Mouse (Mus musculus) hindbrain, embryonic 16.5 days (tissue): ENCODE measurements around the gene Srl. TPM values are rescaled to one million over a fixed set of nuclear protein-coding genes. Genes with fewer than 3 reads are reported as not detected.

Experiments used
- ATAC-seq: fragments of 200-750 bp; cut with Nextera tagmentation; 2 replicates; pipeline ENCODE4 v1.8.0; 2017; ENCODE audit warnings: moderate TSS enrichment, moderate library complexity
- H3K27ac ChIP-seq: fragments of 300-500 bp; sonication (generic); 2 replicates; pipeline ENCODE4 v1.5.1; 2014; ENCODE audit warnings: low read depth, mild to moderate bottlenecking, control low read depth, low read length, moderate library complexity
- H3K27me3 ChIP-seq: fragments of 300-500 bp; sonication (generic); replicated peaks from 2 replicates; pipeline ENCODE4 v1.6.1; 2014; ENCODE audit warnings: low read length; ENCODE audit not compliant: control insufficient read depth, insufficient read depth
- H3K36me3 ChIP-seq: fragments of 300-500 bp; sonication (generic); 2 replicates; pipeline ENCODE4 v1.6.1; 2014; ENCODE audit warnings: mild to moderate bottlenecking, low read length, moderate library complexity, mixed read lengths; ENCODE audit not compliant: control insufficient read depth, insufficient read depth
- H3K4me1 ChIP-seq: fragments of 300-500 bp; sonication (generic); 2 replicates; pipeline ENCODE4 v1.6.1; 2014; ENCODE audit warnings: low read depth, low read length; ENCODE audit not compliant: control insufficient read depth, insufficient read depth
- H3K4me2 ChIP-seq: fragments of 300-500 bp; sonication (generic); 2 replicates; pipeline ENCODE4 v1.6.1; 2014; ENCODE audit warnings: mild to moderate bottlenecking, low read length, control low read depth, moderate library complexity
- H3K4me3 ChIP-seq: fragments of 300-500 bp; sonication (generic); 2 replicates; pipeline ENCODE4 v1.5.1; 2014; ENCODE audit warnings: mild to moderate bottlenecking, low read length, control low read depth, moderate library complexity
- H3K9ac ChIP-seq: fragments of 300-500 bp; sonication (generic); 2 replicates; pipeline ENCODE4 v1.6.1; 2014; ENCODE audit warnings: low read depth, mild to moderate bottlenecking, control low read depth, low read length, moderate library complexity
- H3K9me3 ChIP-seq: fragments of 300-500 bp; sonication (generic); 2 replicates; pipeline ENCODE4 v1.6.1; 2014; ENCODE audit warnings: mild to moderate bottlenecking, low read length, moderate library complexity; ENCODE audit not compliant: control insufficient read depth
- WGBS: fragments of 180-500 bp; shearing (Covaris S2); extraction: QIAGEN DNeasy Blood & Tissue Kit; methylation state at CpG from one replicate; pipeline ENCODE4 v1.1.7; 2014; 5-methylcytosine and 5-hydroxymethylcytosine counted together
- polyA plus RNA-seq: library from polyadenylated mRNA; unstranded; fragments of >200 nt; fragmentation: Nextera tagmentation; extraction: Ambion mirVana; gene quantifications from 2 replicates; pipeline ENCODE4 v1.2.1, GENCODE M21; 2015

Srl gene
- polyA plus RNA-seq, 1 experiment from 2014 or later, result 16.3 TPM

- Histone ChIP-seq H3K27ac (no peak overlapping the region), H3K9ac (no peak overlapping the region), H3K4me3 (no peak overlapping the region), H3K27me3 (no peaks in the 10 kb centered on the region), H3K36me3 (no peaks in the 10 kb centered on the region), H3K4me2 (no peak overlapping the region), H3K9me3 (no peaks in the 10 kb centered on the region), H3K4me1 (no peaks in the 10 kb centered on the region)
- no peak for ATAC-seq
- WGBS, result 72% methylated on average over 7 of the region's 7 CpGs
Observed at GRCm38 (mm10) chr16:4578630-4579029, 37.0 kb upstream of the Srl start.

GRCm38 (mm10) chr16:4576873-4577272 lies 35.3 kb upstream of the Srl start:
- Histone ChIP-seq H3K4me3 (no peak overlapping the region), H3K27ac (no peak overlapping the region), H3K9me3 (no peaks in the 10 kb centered on the region), H3K27me3 (no peaks in the 10 kb centered on the region), H3K9ac (no peak overlapping the region), H3K36me3 (no peaks in the 10 kb centered on the region), H3K4me2 (no peak overlapping the region), H3K4me1 (no peaks in the 10 kb centered on the region)
- WGBS, result 50% methylated on average over 2 of the region's 2 CpGs
- no peak for ATAC-seq

DNA sequence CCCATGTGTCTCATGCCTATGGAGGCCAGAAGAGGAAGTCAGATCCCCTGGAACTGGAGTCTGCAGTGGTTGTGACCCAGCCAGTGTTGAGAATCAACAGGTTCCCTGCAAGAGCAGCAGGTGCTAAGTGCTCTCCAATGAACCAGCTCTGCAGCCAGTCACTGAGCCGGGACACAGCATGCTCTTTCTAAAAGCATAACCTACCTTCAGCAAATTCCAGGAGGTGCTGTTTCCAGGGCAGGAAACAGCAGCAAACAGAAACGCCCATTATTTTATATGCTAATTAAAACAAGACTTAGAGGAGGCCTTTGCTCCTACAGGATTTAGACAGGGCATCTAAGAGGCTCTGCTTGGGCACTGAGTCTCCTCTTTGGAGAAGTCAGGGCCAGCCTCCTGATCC lies 34.4 kb upstream of the Srl start:
- H3K36me3 ChIP-seq, result no peaks in the 10 kb centered on the region
- no peak overlapping the region for H3K27ac ChIP-seq
- no peaks in the 10 kb centered on the region for H3K4me1 ChIP-seq
- no peak for ATAC-seq
- 55% methylated on average over 2 of the region's 2 CpGs for WGBS
- no peak overlapping the region for H3K4me3 ChIP-seq
- no peaks in the 10 kb centered on the region for H3K27me3 ChIP-seq
- no peaks in the 10 kb centered on the region for H3K9me3 ChIP-seq
- H3K4me2 ChIP-seq, result no peak overlapping the region
- no peak overlapping the region for H3K9ac ChIP-seq

DNA sequence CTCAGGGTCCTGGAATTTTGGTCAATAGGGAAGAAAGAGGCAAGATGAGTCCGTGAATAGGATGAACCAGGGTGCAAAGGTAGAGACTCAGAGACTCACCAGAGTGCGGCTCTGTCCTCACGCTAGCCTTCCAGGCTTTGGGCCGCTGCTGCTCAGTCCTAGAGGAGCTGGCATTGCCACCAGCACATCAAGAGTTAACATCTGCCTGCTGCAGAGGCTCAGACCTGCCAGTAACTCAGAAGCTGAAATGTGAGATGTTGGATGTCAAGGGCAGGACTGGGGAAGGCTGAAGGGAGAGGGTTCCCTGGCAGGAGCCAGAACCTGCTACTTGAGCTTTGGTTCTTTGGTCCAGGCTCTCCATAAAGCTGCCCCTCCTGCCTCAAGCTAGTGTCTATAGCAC lies 29.1 kb upstream of the Srl start:
- no peak for ATAC-seq
- Histone ChIP-seq H3K36me3 (no peaks in the 10 kb centered on the region), H3K9me3 (no peaks in the 10 kb centered on the region), H3K27ac (no peak overlapping the region), H3K9ac (no peak overlapping the region; the same call in 1 of the 2 replicates), H3K4me2 (no peak overlapping the region), H3K4me3 (no peak overlapping the region), H3K4me1 (no peaks in the 10 kb centered on the region), H3K27me3 (no peaks in the 10 kb centered on the region)
- 67% methylated on average over 4 of the region's 4 CpGs for WGBS

DNA sequence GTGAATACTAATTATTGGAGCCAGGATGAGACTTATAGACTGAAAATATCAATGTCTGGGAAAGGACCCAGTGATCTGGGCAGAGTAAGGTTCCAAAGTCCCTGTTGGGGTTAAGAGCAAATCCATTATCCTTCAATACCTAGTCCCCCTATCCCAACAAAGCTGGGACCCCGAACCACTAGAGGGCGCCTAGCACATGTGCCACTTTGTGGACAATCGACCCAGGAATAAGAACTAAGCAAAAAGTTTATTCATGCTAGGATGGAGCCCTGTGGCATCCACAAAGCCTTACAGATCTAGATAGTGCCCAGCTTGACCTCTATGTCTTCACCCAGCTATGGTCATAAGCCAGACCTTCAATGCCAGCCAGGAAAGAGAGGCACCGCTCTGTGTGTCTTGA lies 26.3 kb upstream of the Srl start:
- 21% methylated on average over 4 of the region's 4 CpGs for WGBS
- Histone ChIP-seq H3K9ac (no peak overlapping the region), H3K4me1 (no peaks in the 10 kb centered on the region), H3K4me2 (no peak overlapping the region), H3K27ac (no peak overlapping the region), H3K4me3 (no peak overlapping the region), H3K36me3 (no peaks in the 10 kb centered on the region), H3K27me3 (no peaks in the 10 kb centered on the region), H3K9me3 (no peaks in the 10 kb centered on the region)
- ATAC-seq, result no peak

DNA sequence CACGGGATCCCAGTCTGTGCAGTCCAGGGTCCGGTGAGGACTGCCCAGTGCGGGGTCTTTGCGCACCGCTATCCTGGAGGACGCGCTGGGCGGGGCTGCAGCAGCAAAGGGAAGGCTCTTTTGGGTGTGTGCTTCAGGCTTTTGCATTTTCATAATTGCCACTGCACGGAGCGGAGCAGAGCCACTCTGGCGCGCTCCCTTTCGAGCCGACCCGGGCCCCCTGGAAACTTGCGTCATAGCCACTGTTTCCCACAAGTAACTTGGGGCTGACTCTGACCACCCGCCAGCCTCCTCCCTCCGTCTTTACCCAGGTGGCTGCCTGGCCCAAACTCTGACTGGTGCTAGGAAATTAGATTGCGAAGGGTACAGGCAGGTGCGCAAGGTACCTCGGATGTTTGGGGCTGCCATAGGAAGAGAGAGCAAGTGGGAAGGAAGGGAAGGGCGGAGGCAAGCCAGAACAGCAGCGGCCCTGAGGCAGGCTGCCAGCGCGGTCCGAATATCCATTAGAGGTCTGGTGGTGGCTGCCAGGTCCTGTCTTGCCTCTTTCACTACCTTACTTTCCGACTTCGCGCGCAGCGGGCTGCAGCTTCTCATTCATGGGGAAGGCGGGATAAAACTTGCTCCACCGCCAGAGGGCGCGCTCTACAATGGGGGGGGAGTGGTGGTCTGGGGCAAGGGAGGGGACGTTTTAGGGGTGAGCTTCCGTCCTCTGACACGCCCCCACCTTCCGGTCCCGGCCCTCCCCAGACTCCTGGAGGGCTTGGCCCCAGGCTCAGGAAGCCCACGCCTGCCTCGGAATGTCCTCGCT lies 18.7 kb upstream of the Srl start:
- H3K27me3 ChIP-seq, result no peaks in the 10 kb centered on the region
- peak overlapping the region; percentile 96 for H3K27ac ChIP-seq
- peak overlapping the region; percentile 73 for H3K4me3 ChIP-seq
- H3K36me3 ChIP-seq, result no peaks in the 10 kb centered on the region
- peak overlapping the region; percentile 83 for H3K9ac ChIP-seq
- 1% methylated on average over 40 of the region's 43 CpGs for WGBS
- peaks cover 10% of the 10 kb centered on the region for H3K4me1 ChIP-seq
- peak overlapping the region; percentile 89 for H3K4me2 ChIP-seq
- peak; percentile 37 for ATAC-seq
- H3K9me3 ChIP-seq, result no peaks in the 10 kb centered on the region

DNA sequence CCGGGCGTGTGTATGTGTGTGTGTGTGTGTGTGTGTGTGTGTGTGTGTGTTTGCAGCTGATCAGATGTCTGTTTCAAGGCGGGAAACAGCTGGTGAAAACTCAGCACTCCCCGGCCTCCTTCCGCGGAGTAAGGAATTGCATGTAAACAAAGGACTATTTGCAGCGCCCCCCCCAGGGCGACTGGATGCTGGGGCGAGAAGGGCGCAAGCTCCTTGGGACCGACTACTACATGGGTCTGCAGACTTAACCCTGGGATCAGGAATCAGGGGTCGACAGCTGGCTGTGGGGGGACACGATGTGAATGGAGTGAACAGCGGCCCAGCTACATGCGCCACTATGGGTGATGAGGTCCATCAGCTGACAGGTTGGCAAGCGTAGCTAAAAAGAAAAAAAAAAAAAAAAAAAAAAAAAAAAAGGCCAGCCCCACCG lies 18.1 kb upstream of the Srl start, which contains the start of gene Tfap4:
Gene Tfap4, minus strand, starts transcription at position 140 of the 430 bp plus-strand sequence.
- Histone ChIP-seq H3K27me3 (no peaks in the 10 kb centered on the region), H3K4me1 (peaks cover 10% of the 10 kb centered on the region), H3K9ac (peak within 1 kb of the TSS; percentile 83), H3K4me3 (peak within 1 kb of the TSS; percentile 73), H3K27ac (peak within 1 kb of the TSS; percentile 96), H3K9me3 (no peaks in the 10 kb centered on the region), H3K4me2 (peak within 1 kb of the TSS; percentile 89), H3K36me3 (no peaks in the 10 kb centered on the region)
- peak; percentile 25 for ATAC-seq
- 0% methylated on average over 17 of the region's 17 CpGs for WGBS

- Histone ChIP-seq H3K9ac (peak overlapping the region; percentile 83), H3K27me3 (no peaks in the 10 kb centered on the region), H3K36me3 (no peaks in the 10 kb centered on the region), H3K27ac (peak overlapping the region; percentile 96), H3K4me2 (peak overlapping the region; percentile 89), H3K4me1 (peaks cover 10% of the 10 kb centered on the region), H3K4me3 (peak overlapping the region; percentile 73), H3K9me3 (no peaks in the 10 kb centered on the region)
- peak; percentile 56 for ATAC-seq
- 0% methylated on average over 43 of the region's 43 CpGs for WGBS
Observed at GRCm38 (mm10) chr16:4558980-4559631, 17.5 kb upstream of the Srl start.

GRCm38 (mm10) chr16:4558384-4558979 lies 16.9 kb upstream of the Srl start:
- under 1% methylated on average over 38 of the region's 38 CpGs for WGBS
- peak; percentile 93 for ATAC-seq

More at GRCm38 (mm10) chr16:4558384-4558979, 16.9 kb upstream of the Srl start:
- Histone ChIP-seq H3K9me3 (no peaks in the 10 kb centered on the region), H3K4me1 (peaks cover 10% of the 10 kb centered on the region), H3K27me3 (no peaks in the 10 kb centered on the region), H3K27ac (peak overlapping the region; percentile 96), H3K4me3 (peak overlapping the region; percentile 73), H3K4me2 (peak overlapping the region; percentile 89), H3K9ac (peak overlapping the region; percentile 83), H3K36me3 (no peaks in the 10 kb centered on the region)
